Mouse (Mus musculus) E14TG2a.4 (cell line): Measurements from ENCODE around the gene Arhgef3.
A peak's percentile ranks its signal among the peaks of the same experiment; 100 is the strongest.

Experiments
- H3K27me3 ChIP-seq: 2 replicates; pipeline ENCODE4 v1.6.1; 2014; ENCODE audit warnings: low read length, control low read depth; ENCODE audit not compliant: insufficient read depth
- H3K36me3 ChIP-seq: 2 replicates; pipeline ENCODE4 v1.6.1; 2014; ENCODE audit warnings: low read length, control low read depth; ENCODE audit not compliant: insufficient read depth
- H3K4me1 ChIP-seq: replicated peaks from 2 replicates; pipeline ENCODE4 v1.6.1; 2014; ENCODE audit warnings: low read depth, low read length, control low read depth
- H3K4me3 ChIP-seq: replicated peaks from 2 replicates; pipeline ENCODE4 v1.5.1; 2014; ENCODE audit warnings: mild to moderate bottlenecking, low read length
- H3K9me3 ChIP-seq: 2 replicates; pipeline ENCODE4 v1.6.1; 2014; ENCODE audit warnings: low read length, control low read depth
- CTCF ChIP-seq: conservative IDR thresholded peaks from 2 replicates; pipeline ENCODE4 v1.5.1; 2014; ENCODE audit warnings: low read length
- NANOG ChIP-seq: IDR thresholded peaks from 2 replicates; pipeline ENCODE4 v1.6.1; 2014; ENCODE audit warnings: borderline replicate concordance, low read length, mixed read lengths
- POU5F1 ChIP-seq: IDR thresholded peaks from 2 replicates; pipeline ENCODE4 v1.6.1; 2014; ENCODE audit warnings: low read length, borderline replicate concordance

Arhgef3 gene

GRCm38 (mm10) chr14:27224636-27225035 lies 109.9 kb downstream of the Arhgef3 start:
- H3K4me3 ChIP-seq: no peak overlapping the region
- no peaks in the 10 kb centered on the region for H3K36me3 ChIP-seq
- no peaks in the 10 kb centered on the region for H3K27me3 ChIP-seq
- TF ChIP-seq CTCF (no peak), NANOG (no peak), POU5F1 (no peak)
- H3K9me3 ChIP-seq: peaks cover 13% of the 10 kb centered on the region
- H3K4me1 ChIP-seq: peaks cover 39% of the 10 kb centered on the region

- H3K9me3 ChIP-seq: peaks cover 13% of the 10 kb centered on the region
- peaks cover 50% of the 10 kb centered on the region for H3K4me1 ChIP-seq
- no peaks in the 10 kb centered on the region for H3K27me3 ChIP-seq
- H3K4me3 ChIP-seq: no peak overlapping the region
- TF ChIP-seq NANOG (no peak), CTCF (no peak), POU5F1 (no peak)
- no peaks in the 10 kb centered on the region for H3K36me3 ChIP-seq
Measured at GRCm38 (mm10) chr14:27226288-27226687, 111.6 kb downstream of the Arhgef3 start.

GRCm38 (mm10) chr14:27228288-27228687 lies 113.6 kb downstream of the Arhgef3 start:
- no peaks in the 10 kb centered on the region for H3K27me3 ChIP-seq
- H3K4me3 ChIP-seq: no peak overlapping the region
- peaks cover 61% of the 10 kb centered on the region for H3K4me1 ChIP-seq
- peaks cover 13% of the 10 kb centered on the region for H3K9me3 ChIP-seq
- no peaks in the 10 kb centered on the region for H3K36me3 ChIP-seq
- no peak for TF ChIP-seq NANOG
- no peak for TF ChIP-seq CTCF
- TF ChIP-seq POU5F1: no peak

GRCm38 (mm10) chr14:27228941-27229371 lies 114.3 kb downstream of the Arhgef3 start:
- peaks cover 13% of the 10 kb centered on the region for H3K9me3 ChIP-seq
- TF ChIP-seq CTCF: no peak
- no peak for TF ChIP-seq NANOG
- no peak for TF ChIP-seq POU5F1
- H3K36me3 ChIP-seq: no peaks in the 10 kb centered on the region
- peaks cover 61% of the 10 kb centered on the region for H3K4me1 ChIP-seq
- H3K27me3 ChIP-seq: no peaks in the 10 kb centered on the region
- no peak overlapping the region for H3K4me3 ChIP-seq

GRCm38 (mm10) chr14:27229441-27230147 lies 114.9 kb downstream of the Arhgef3 start:
- H3K27me3 ChIP-seq: no peaks in the 10 kb centered on the region
- TF ChIP-seq NANOG: no peak
- TF ChIP-seq CTCF: no peak
- TF ChIP-seq POU5F1: no peak
- no peaks in the 10 kb centered on the region for H3K36me3 ChIP-seq
- peaks cover 13% of the 10 kb centered on the region for H3K9me3 ChIP-seq
- peaks cover 54% of the 10 kb centered on the region for H3K4me1 ChIP-seq
- H3K4me3 ChIP-seq: peak overlapping the region; percentile 48

- Histone ChIP-seq H3K36me3 (no peaks in the 10 kb centered on the region), H3K9me3 (peaks cover 13% of the 10 kb centered on the region), H3K27me3 (no peaks in the 10 kb centered on the region), H3K4me3 (peak overlapping the region; percentile 48), H3K4me1 (peaks cover 54% of the 10 kb centered on the region)
- TF ChIP-seq CTCF (no peak), NANOG (no peak), POU5F1 (no peak)
Measured at GRCm38 (mm10) chr14:27230262-27231022, 115.7 kb downstream of the Arhgef3 start.

GRCm38 (mm10) chr14:27231506-27231905 lies 116.8 kb downstream of the Arhgef3 start:
- TF ChIP-seq CTCF: no peak
- TF ChIP-seq NANOG: no peak
- TF ChIP-seq POU5F1: no peak
- H3K4me3 ChIP-seq: no peak overlapping the region

GRCm38 (mm10) chr14:27231974-27232780 lies 117.5 kb downstream of the Arhgef3 start:
- TF ChIP-seq CTCF (no peak), POU5F1 (no peak)
- Histone ChIP-seq H3K9me3 (peaks cover 13% of the 10 kb centered on the region), H3K4me3 (peak overlapping the region; percentile 20), H3K36me3 (no peaks in the 10 kb centered on the region), H3K4me1 (peaks cover 54% of the 10 kb centered on the region), H3K27me3 (no peaks in the 10 kb centered on the region)

More at GRCm38 (mm10) chr14:27231506-27231905, 116.8 kb downstream of the Arhgef3 start:
- Histone ChIP-seq H3K27me3 (no peaks in the 10 kb centered on the region), H3K4me1 (peaks cover 54% of the 10 kb centered on the region), H3K36me3 (no peaks in the 10 kb centered on the region), H3K9me3 (peaks cover 13% of the 10 kb centered on the region)
